17 mouse cellular contexts compared by ENCODE assay signal in the genomic region with DNA sequence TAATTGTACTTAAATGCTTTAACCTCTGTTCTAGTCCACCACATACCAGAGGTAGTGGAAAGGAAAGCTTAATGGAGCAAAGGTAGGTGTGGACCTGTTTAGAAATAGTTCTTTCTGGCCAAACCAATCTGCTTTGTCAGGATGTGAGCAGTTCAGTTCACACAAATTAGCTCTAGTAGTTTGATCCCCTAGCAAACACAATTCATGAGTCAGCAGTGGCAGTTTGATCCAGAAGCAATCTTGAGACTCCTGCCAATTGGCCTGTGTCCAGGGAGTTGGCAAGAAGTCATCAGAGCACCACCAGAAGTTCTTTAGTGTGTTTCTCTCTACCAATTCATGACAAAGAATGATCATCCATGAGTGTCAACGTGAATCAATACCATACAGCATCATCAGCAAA.
DNase-seq lines count a peak whose midpoint lies in the region; ATAC-seq lines count a peak whose summit lies in the region.
"Had no signal": no experiment of that assay in that cellular context is flagged by ENCODE, and none has a peak within 500 bp of the region (broad histone marks: within the 10 kb centered on the region; RNA-seq: fewer than 3 reads in every experiment).

No protein-coding gene starts in this region.

- no peak overlapping the region for H3K9ac ChIP-seq in midbrain, embryonic 14.5 days (replicated peaks; ENCODE audit: low read length)
- no peak overlapping the region for H3K9ac ChIP-seq in midbrain, embryonic 13.5 days (replicated peaks)
- H3K9ac ChIP-seq: liver, embryonic 14.5 days; midbrain, embryonic 12.5 days had no signal

- no peak for ATAC-seq in midbrain, embryonic 14.5 days (ENCODE audit: low FRiP score, low TSS enrichment)
- ATAC-seq in midbrain, embryonic 13.5 days: no peak
- no peak for ATAC-seq in CD4-positive, CD25-positive, alpha-beta regulatory T cell, adult 4 months
- ATAC-seq: forebrain, embryonic 16.5 days; inflammation-experienced regulatory T-cells, adult 6 months had no signal

- WGBS in midbrain, embryonic 14.5 days: 97% methylated on average over 1 of the region's 1 CpGs
- 95% methylated on average over 1 of the region's 1 CpGs for WGBS in midbrain, embryonic 13.5 days

- H3K36me3 ChIP-seq in midbrain, embryonic 14.5 days (ENCODE audit: control insufficient read depth, insufficient read depth, low read length): no peaks in the 10 kb centered on the region
- no peaks in the 10 kb centered on the region for H3K36me3 ChIP-seq in midbrain, embryonic 13.5 days
- H3K36me3 ChIP-seq: limb, embryonic 10.5 days; midbrain, embryonic 12.5 days had no signal

- no peak overlapping the region for H3K27ac ChIP-seq in midbrain, embryonic 14.5 days (replicated peaks; ENCODE audit: low read depth, low read length)
- no peak overlapping the region for H3K27ac ChIP-seq in midbrain, embryonic 13.5 days
- H3K27ac ChIP-seq: limb, embryonic 10.5 days; liver, embryonic 14.5 days; midbrain, embryonic 12.5 days had no signal

- peak; percentile 13 to 37 for DNase-seq in cerebellum, postnatal 25 days
- DNase-seq in cerebellum, adult 18-20 months: no peak
- peak; percentile 2 for DNase-seq in midbrain, embryonic 14.5 days
- peak; percentile 18 for DNase-seq in adipocyte (ENCODE audit: low spot score)
- peak; percentile 77 to 88 for DNase-seq in kidney, postnatal 25 days
- DNase-seq in spleen, postnatal 10 days (ENCODE audit: low spot score in 2 of 2): no peak
- DNase-seq: cerebellum, adult 11-12 months; embryo, embryonic 11 days; heart, postnatal 4 days; retina, postnatal 1 day had no signal

- no peak overlapping the region for H3K4me3 ChIP-seq in midbrain, embryonic 14.5 days (replicated peaks; ENCODE audit: low read depth, low read length)
- H3K4me3 ChIP-seq in midbrain, embryonic 13.5 days (replicated peaks): no peak overlapping the region
- H3K4me3 ChIP-seq: limb, embryonic 10.5 days; midbrain, embryonic 12.5 days had no signal

- no peaks in the 10 kb centered on the region for H3K9me3 ChIP-seq in midbrain, embryonic 14.5 days (ENCODE audit: control insufficient read depth, low read length)
- H3K9me3 ChIP-seq in midbrain, embryonic 13.5 days: no peaks in the 10 kb centered on the region
- H3K9me3 ChIP-seq: limb, embryonic 10.5 days; midbrain, embryonic 12.5 days had no signal

- H3K27me3 ChIP-seq in midbrain, embryonic 14.5 days (ENCODE audit: control insufficient read depth, insufficient read depth, low read length): no peaks in the 10 kb centered on the region
- no peaks in the 10 kb centered on the region for H3K27me3 ChIP-seq in midbrain, embryonic 13.5 days
- H3K27me3 ChIP-seq: midbrain, embryonic 12.5 days had no signal

- no peaks in the 10 kb centered on the region for H3K4me1 ChIP-seq in midbrain, embryonic 14.5 days (ENCODE audit: control insufficient read depth, insufficient read depth, low read length)
- H3K4me1 ChIP-seq in midbrain, embryonic 13.5 days (replicated peaks): no peaks in the 10 kb centered on the region
- H3K4me1 ChIP-seq: limb, embryonic 10.5 days; midbrain, embryonic 12.5 days had no signal

- H3K4me2 ChIP-seq in midbrain, embryonic 14.5 days (ENCODE audit: low read length): no peak overlapping the region
- H3K4me2 ChIP-seq in midbrain, embryonic 13.5 days (replicated peaks): no peak overlapping the region
- H3K4me2 ChIP-seq: midbrain, embryonic 12.5 days had no signal

Comparison
In these comparisons a context has a peak if more than half of its experiments do, and no peak if none do; other contexts are left out.
1. DNase-seq: peak in cerebellum, postnatal 25 days (2 of 2), midbrain, embryonic 14.5 days (single experiment), adipocyte (single experiment) and kidney, postnatal 25 days (2 of 2); none in cerebellum, adult 18-20 months (0 of 2) and spleen, postnatal 10 days (0 of 2).